Mouse (Mus musculus): Measurements from ENCODE around the gene Adsl. TPM values are rescaled to one million over a fixed set of nuclear protein-coding genes. Genes with fewer than 3 reads are reported as not detected.

Adsl gene
- polyA plus RNA-seq, 1 experiment = 174 TPM

- Histone ChIP-seq H3K4me3 (ENCODE audit: insufficient read depth, poor library complexity, severe bottlenecking) (no peak overlapping the region), H3K36me3 (ENCODE audit: control insufficient read depth, insufficient read depth) (no peaks in the 10 kb centered on the region), H3K79me2 (ENCODE audit: control insufficient read depth, insufficient read depth) (no peaks in the 10 kb centered on the region), H3K79me3 (ENCODE audit: low read depth) (no peaks in the 10 kb centered on the region), H3ac (ENCODE audit: control insufficient read depth, insufficient read length, low read depth) (no peak overlapping the region), H3K27me3 (ENCODE audit: control insufficient read depth, insufficient read depth, insufficient read length) (no peaks in the 10 kb centered on the region)
- TF ChIP-seq USF1 (IDR thresholded peaks at IDR 0.05; ENCODE audit: low read depth) = no peak
- no peak for TF ChIP-seq MYOD1 (IDR thresholded peaks at IDR 0.05; ENCODE audit: control insufficient read depth, insufficient read length, low read depth)
- no peak for TF ChIP-seq MAX (IDR thresholded peaks at IDR 0.05)
- TF ChIP-seq MYOG (IDR thresholded peaks at IDR 0.05; ENCODE audit: control insufficient read depth, extremely low read depth, insufficient read length) = no peak
- TF ChIP-seq CEBPB (IDR thresholded peaks at IDR 0.05; ENCODE audit: low read depth) = no peak
- TF ChIP-seq CTCF (IDR thresholded peaks at IDR 0.05; ENCODE audit: control insufficient read depth, insufficient read depth, insufficient read length) = no peak
- no peak for TF ChIP-seq FOSL1 (IDR thresholded peaks at IDR 0.05; ENCODE audit: insufficient read depth, low read length, poor library complexity, severe bottlenecking)
Observed at GRCm38 (mm10) chr15:80941468-80942040, 6.7 kb upstream of the Adsl start.

GRCm38 (mm10) chr15:80945851-80946250 is 2.4 kb upstream of the Adsl start:
- no peak overlapping the region for H3K4me3 ChIP-seq (ENCODE audit: insufficient read depth, poor library complexity, severe bottlenecking)
- peaks cover 10% of the 10 kb centered on the region for H3K36me3 ChIP-seq (ENCODE audit: control insufficient read depth, insufficient read depth)
- H3K27me3 ChIP-seq (ENCODE audit: control insufficient read depth, insufficient read depth, insufficient read length) = no peaks in the 10 kb centered on the region
- H3K79me3 ChIP-seq (ENCODE audit: low read depth) = peaks cover 24% of the 10 kb centered on the region
- TF ChIP-seq MAX (IDR thresholded peaks at IDR 0.05) = no peak
- peak; percentile 6 for TF ChIP-seq CTCF (IDR thresholded peaks at IDR 0.05; ENCODE audit: control insufficient read depth, insufficient read depth, insufficient read length)
- H3K79me2 ChIP-seq (ENCODE audit: control insufficient read depth, insufficient read depth) = peaks cover 26% of the 10 kb centered on the region
- H3ac ChIP-seq (ENCODE audit: control insufficient read depth, insufficient read length, low read depth) = no peak overlapping the region

GRCm38 (mm10) chr15:80949431-80949830 is 1.1 kb downstream of the Adsl start:
- H3K79me3 ChIP-seq (ENCODE audit: low read depth) = peaks cover 35% of the 10 kb centered on the region
- peak overlapping the region; percentile 94 for H3K4me3 ChIP-seq (ENCODE audit: insufficient read depth, poor library complexity, severe bottlenecking)
- TF ChIP-seq MYOG (IDR thresholded peaks at IDR 0.05; ENCODE audit: control insufficient read depth, extremely low read depth, insufficient read length) (no peak), MYOD1 (IDR thresholded peaks at IDR 0.05; ENCODE audit: control insufficient read depth, insufficient read length, low read depth) (no peak), USF1 (IDR thresholded peaks at IDR 0.05; ENCODE audit: low read depth) (no peak), CEBPB (IDR thresholded peaks at IDR 0.05; ENCODE audit: low read depth) (no peak), FOSL1 (IDR thresholded peaks at IDR 0.05; ENCODE audit: insufficient read depth, low read length, poor library complexity, severe bottlenecking) (no peak)
- H3K36me3 ChIP-seq (ENCODE audit: control insufficient read depth, insufficient read depth) = peaks cover 37% of the 10 kb centered on the region
- peaks cover 61% of the 10 kb centered on the region for H3K79me2 ChIP-seq (ENCODE audit: control insufficient read depth, insufficient read depth)
- H3K27me3 ChIP-seq (ENCODE audit: control insufficient read depth, insufficient read depth, insufficient read length) = no peaks in the 10 kb centered on the region
- peak overlapping the region; percentile 43 for H3ac ChIP-seq (ENCODE audit: control insufficient read depth, insufficient read length, low read depth)

- Histone ChIP-seq H3K79me2 (ENCODE audit: control insufficient read depth, insufficient read depth) (peaks cover 67% of the 10 kb centered on the region), H3K4me3 (ENCODE audit: insufficient read depth, poor library complexity, severe bottlenecking) (no peak overlapping the region), H3K27me3 (ENCODE audit: control insufficient read depth, insufficient read depth, insufficient read length) (no peaks in the 10 kb centered on the region), H3ac (ENCODE audit: control insufficient read depth, insufficient read length, low read depth) (no peak overlapping the region), H3K36me3 (ENCODE audit: control insufficient read depth, insufficient read depth) (peaks cover 44% of the 10 kb centered on the region), H3K79me3 (ENCODE audit: low read depth) (peaks cover 35% of the 10 kb centered on the region)
- TF ChIP-seq CEBPB (IDR thresholded peaks at IDR 0.05; ENCODE audit: low read depth) = no peak
- no peak for TF ChIP-seq USF1 (IDR thresholded peaks at IDR 0.05; ENCODE audit: low read depth)
- no peak for TF ChIP-seq FOSL1 (IDR thresholded peaks at IDR 0.05; ENCODE audit: insufficient read depth, low read length, poor library complexity, severe bottlenecking)
- no peak for TF ChIP-seq MYOG (IDR thresholded peaks at IDR 0.05; ENCODE audit: control insufficient read depth, extremely low read depth, insufficient read length)
- no peak for TF ChIP-seq MAX (IDR thresholded peaks at IDR 0.05)
- no peak for TF ChIP-seq MYOD1 (IDR thresholded peaks at IDR 0.05; ENCODE audit: control insufficient read depth, insufficient read length, low read depth)
- no peak for TF ChIP-seq CTCF (IDR thresholded peaks at IDR 0.05; ENCODE audit: control insufficient read depth, insufficient read depth, insufficient read length)
Observed at GRCm38 (mm10) chr15:80950055-80950454, 1.8 kb downstream of the Adsl start.

GRCm38 (mm10) chr15:80953971-80954370 is 5.7 kb downstream of the Adsl start:
- TF ChIP-seq FOSL1 (IDR thresholded peaks at IDR 0.05; ENCODE audit: insufficient read depth, low read length, poor library complexity, severe bottlenecking) (no peak), MYOG (IDR thresholded peaks at IDR 0.05; ENCODE audit: control insufficient read depth, extremely low read depth, insufficient read length) (no peak), MYOD1 (IDR thresholded peaks at IDR 0.05; ENCODE audit: control insufficient read depth, insufficient read length, low read depth) (no peak), USF1 (IDR thresholded peaks at IDR 0.05; ENCODE audit: low read depth) (no peak), CEBPB (IDR thresholded peaks at IDR 0.05; ENCODE audit: low read depth) (no peak), CTCF (IDR thresholded peaks at IDR 0.05; ENCODE audit: control insufficient read depth, insufficient read depth, insufficient read length) (no peak), MAX (IDR thresholded peaks at IDR 0.05) (no peak)
- peaks cover 82% of the 10 kb centered on the region for H3K36me3 ChIP-seq (ENCODE audit: control insufficient read depth, insufficient read depth)
- peaks cover 85% of the 10 kb centered on the region for H3K79me2 ChIP-seq (ENCODE audit: control insufficient read depth, insufficient read depth)
- H3K4me3 ChIP-seq (ENCODE audit: insufficient read depth, poor library complexity, severe bottlenecking) = no peak overlapping the region
- H3K27me3 ChIP-seq (ENCODE audit: control insufficient read depth, insufficient read depth, insufficient read length) = no peaks in the 10 kb centered on the region
- peaks cover 33% of the 10 kb centered on the region for H3K79me3 ChIP-seq (ENCODE audit: low read depth)
- H3ac ChIP-seq (ENCODE audit: control insufficient read depth, insufficient read length, low read depth) = no peak overlapping the region

- no peaks in the 10 kb centered on the region for H3K27me3 ChIP-seq (ENCODE audit: control insufficient read depth, insufficient read depth, insufficient read length)
- peaks cover 90% of the 10 kb centered on the region for H3K36me3 ChIP-seq (ENCODE audit: control insufficient read depth, insufficient read depth)
- H3K79me2 ChIP-seq (ENCODE audit: control insufficient read depth, insufficient read depth) = peaks cover 76% of the 10 kb centered on the region
- no peak overlapping the region for H3ac ChIP-seq (ENCODE audit: control insufficient read depth, insufficient read length, low read depth)
- no peak overlapping the region for H3K4me3 ChIP-seq (ENCODE audit: insufficient read depth, poor library complexity, severe bottlenecking)
- TF ChIP-seq CTCF (IDR thresholded peaks at IDR 0.05; ENCODE audit: control insufficient read depth, insufficient read depth, insufficient read length) = no peak
- TF ChIP-seq MAX (IDR thresholded peaks at IDR 0.05) = no peak
- TF ChIP-seq CEBPB (IDR thresholded peaks at IDR 0.05; ENCODE audit: low read depth) = no peak
- TF ChIP-seq FOSL1 (IDR thresholded peaks at IDR 0.05; ENCODE audit: insufficient read depth, low read length, poor library complexity, severe bottlenecking) = no peak
- H3K79me3 ChIP-seq (ENCODE audit: low read depth) = peaks cover 24% of the 10 kb centered on the region
Observed at GRCm38 (mm10) chr15:80954861-80955260, 6.6 kb downstream of the Adsl start.
